Mouse (Mus musculus): ENCODE data around the gene Mgat2.
A peak's percentile ranks its signal among the peaks of the same experiment; 100 is the strongest.
"Not testable (repeated sequence)": the region's sequence is repeated elsewhere in the genome, so short reads cannot be mapped to it uniquely, and the experiment has no call there.

Mgat2 gene

DNA sequence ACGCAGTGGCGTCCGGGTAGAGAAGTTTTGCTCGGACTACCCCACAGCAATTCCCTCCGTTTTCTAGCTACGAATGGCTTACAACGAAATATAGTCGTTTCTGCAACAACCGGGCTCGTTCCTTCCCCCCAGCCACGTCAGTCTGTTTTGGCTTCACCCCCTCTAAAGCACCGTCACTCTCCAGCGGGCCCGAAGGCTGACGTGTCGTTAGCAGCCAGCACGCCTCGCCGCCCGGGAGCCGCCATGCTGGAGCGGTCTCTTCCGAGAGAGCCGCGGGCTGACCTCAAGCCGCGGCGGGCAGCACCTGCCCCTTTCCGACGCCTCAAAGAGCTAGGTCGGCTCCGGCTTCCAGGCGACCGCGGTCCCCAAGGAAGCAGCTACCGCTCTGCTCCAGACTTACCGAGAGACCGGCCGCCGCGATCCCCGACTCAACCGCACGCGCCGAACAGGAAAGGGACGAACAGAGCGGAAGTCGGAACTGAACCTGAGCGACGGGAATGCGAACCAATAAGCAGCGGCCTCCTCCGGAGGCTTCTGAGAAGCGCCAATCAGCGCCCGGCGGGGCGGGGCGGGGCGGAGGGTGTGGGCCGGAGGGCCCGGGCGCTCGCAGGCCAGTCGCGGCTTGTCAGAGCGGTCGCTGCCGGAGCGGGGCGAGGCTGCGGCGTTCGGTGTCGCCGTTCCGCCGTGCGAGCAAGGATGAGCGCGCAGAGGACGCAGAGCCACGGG, at the start of gene Mgat2, which contains the start of gene Rpl36al:
TSS of gene Mgat2 (plus strand) at position 575 of the 726 bp plus-strand sequence.
TSS of gene Rpl36al (minus strand) at position 501 of the 726 bp plus-strand sequence.
- peak; percentile 98 for DNase-seq (ENCODE audit: low spot score)

GRCm38 (mm10) chr12:69139201-69139600, 44.8 kb upstream of the Mgat2 start:
- no peak for DNase-seq (ENCODE audit: low spot score)

GRCm38 (mm10) chr12:69139841-69140240, 44.1 kb upstream of the Mgat2 start:
- DNase-seq (ENCODE audit: low spot score) = no peak

GRCm38 (mm10) chr12:69143460-69143859, 40.5 kb upstream of the Mgat2 start:
- DNase-seq (ENCODE audit: low spot score) = no peak

- no peak for DNase-seq (ENCODE audit: low spot score)
Observed at GRCm38 (mm10) chr12:69147166-69147735, 36.7 kb upstream of the Mgat2 start.

DNA sequence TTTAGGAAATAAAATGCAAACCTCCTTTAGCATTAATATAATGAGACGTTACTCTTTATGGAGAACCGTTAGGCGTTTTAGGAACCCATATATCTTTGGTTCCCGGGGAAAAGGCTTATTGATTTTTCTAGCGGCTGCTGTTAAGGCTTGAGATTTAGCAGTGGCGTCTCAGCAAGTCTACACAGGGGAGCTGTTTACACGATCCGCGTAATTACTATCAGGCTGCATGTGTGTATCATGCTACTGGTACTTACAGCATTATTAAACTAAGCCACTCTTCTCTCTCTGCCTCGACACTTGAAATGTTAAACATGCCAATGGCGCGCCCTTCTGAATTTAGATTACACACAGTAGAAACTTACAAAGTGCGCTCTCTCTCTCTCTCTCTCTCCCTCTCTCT, 33.9 kb upstream of the Mgat2 start:
- no peak for DNase-seq (ENCODE audit: low spot score)

DNA sequence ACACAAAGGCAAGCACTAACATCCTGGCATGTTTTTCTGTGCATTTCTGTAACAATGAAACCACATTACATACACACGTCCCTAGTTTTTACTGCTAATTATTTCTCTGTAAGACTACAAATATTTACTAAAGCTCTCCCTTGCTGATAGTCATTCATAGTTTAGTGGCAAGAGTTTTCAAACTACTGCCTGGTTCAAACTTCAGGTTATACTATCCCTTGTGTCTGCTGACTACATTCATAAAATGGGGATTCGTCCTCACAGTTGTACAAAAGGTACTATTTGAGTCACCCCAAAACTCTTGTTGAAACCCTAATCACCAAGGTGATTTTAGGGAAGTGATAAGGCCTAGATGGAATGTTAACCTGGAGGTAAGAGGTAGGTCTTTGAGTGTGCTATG, 28.0 kb upstream of the Mgat2 start:
- DNase-seq (ENCODE audit: low spot score) = no peak

DNA sequence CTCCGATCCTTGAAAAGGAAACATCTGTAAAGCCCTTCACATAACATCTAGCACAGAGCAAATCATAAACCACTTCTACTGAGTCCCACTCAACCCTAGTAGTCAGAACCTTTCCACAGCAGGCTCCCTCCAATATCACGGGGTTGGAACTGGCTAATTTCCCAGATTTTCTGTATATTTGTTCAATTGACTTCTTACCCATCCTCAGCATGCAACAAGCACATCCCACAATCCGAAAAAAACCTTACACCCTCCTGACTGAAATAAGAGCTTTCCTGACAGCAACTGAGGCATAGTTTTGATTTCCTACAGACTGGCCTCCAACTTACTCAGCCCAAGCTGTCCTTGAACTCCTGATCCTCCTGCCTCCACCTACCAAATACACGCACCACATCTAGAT, 27.5 kb upstream of the Mgat2 start:
- DNase-seq (ENCODE audit: low spot score) = no peak

DNA sequence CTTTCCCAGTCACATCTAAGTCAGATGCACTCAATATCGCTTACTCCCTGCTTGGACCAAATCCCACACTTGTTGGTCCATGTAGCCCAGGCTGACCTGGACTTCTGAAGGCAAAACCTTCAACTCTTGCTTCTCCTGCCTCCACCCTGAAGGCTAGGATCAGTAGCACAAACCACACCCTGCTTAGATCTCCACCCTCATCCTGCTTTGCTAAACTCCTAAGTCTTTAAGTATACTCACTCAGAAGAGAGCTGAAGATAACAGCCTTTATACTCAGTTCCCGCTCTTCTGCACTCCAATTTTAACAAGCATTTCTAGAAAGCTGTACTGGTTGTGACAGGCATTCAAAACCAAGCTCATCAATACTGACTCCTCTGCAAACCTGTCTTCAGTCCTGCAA, 26.9 kb upstream of the Mgat2 start:
- DNase-seq (ENCODE audit: low spot score) = no peak

DNA sequence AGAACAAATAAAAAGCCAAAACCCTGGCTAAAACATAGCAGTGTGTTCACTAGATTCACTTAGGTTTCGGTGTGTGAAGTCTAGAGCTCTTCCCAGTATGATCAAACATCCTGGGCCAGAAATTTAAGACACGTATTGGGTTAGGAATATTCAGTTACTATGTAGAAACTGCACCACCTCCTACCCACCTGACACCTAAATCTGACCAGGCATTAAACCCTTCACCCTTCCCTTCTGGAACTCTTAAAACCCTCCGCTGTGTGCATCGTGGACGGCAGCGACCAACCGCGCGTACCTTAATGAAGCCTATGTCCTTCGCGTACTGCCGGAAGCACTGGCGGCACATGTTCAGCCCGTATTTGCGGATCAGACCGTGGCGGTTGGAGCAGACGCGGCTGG, 25.6 kb upstream of the Mgat2 start:
- no peak for DNase-seq (ENCODE audit: low spot score)

- DNase-seq (ENCODE audit: low spot score) = peak; percentile 95
Observed at GRCm38 (mm10) chr12:69158765-69159577, 25.0 kb upstream of the Mgat2 start, which contains the start of gene Rps29. Rps29 (minus strand) TSS chr12:69159186.

DNA sequence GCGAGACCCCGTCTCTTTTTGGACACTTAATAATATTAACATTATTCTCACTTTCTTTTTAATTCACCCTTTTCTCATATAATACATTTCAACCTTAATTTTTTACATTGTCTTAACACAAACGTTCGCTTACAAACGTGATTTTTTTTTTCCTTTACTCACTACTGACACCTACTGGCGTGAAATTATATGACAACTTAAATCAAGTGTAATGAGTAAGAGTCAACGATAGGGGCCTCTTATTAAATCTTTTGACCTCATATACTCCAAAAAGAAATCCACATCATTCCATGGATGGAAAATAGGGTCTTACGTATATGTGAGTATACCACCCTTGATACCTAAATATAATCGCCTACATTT, 24.4 kb upstream of the Mgat2 start:
- no peak for DNase-seq (ENCODE audit: low spot score)

DNA sequence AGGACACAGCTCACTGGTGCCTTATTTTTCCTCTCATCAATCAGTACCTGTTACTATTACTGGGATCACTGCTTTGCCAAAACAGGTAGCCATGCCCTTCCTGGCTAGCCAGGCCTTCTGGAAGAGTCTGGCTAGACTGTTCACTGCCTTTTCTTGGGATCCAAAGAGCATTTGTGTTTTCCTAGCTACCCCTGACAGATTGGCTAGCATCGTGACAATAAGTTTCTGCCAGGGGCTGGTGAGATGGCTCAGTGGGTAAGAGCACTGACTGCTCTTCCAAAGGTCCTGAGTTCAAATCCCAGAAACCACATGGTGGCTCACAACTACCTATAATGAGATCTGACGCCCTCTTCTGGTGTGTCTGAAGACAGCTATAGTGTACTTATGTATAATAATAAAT, 23.3 kb upstream of the Mgat2 start:
- DNase-seq (ENCODE audit: low spot score) = not testable (repeated sequence)

GRCm38 (mm10) chr12:69163586-69163985, 20.4 kb upstream of the Mgat2 start:
- not testable (repeated sequence) for DNase-seq (ENCODE audit: low spot score)

- no peak for DNase-seq (ENCODE audit: low spot score)
Observed at GRCm38 (mm10) chr12:69164904-69165303, 19.1 kb upstream of the Mgat2 start.

GRCm38 (mm10) chr12:69166861-69167581, 16.9 kb upstream of the Mgat2 start:
- not testable (repeated sequence) for DNase-seq (ENCODE audit: low spot score)

- no peak for DNase-seq (ENCODE audit: low spot score)
Observed at GRCm38 (mm10) chr12:69167656-69168460, 16.1 kb upstream of the Mgat2 start.

GRCm38 (mm10) chr12:69168461-69169106, 15.4 kb upstream of the Mgat2 start, which contains the start of gene Lrr1:
Lrr1 (plus strand) TSS chr12:69168814.
- DNase-seq (ENCODE audit: low spot score) = peak; percentile 81

DNA sequence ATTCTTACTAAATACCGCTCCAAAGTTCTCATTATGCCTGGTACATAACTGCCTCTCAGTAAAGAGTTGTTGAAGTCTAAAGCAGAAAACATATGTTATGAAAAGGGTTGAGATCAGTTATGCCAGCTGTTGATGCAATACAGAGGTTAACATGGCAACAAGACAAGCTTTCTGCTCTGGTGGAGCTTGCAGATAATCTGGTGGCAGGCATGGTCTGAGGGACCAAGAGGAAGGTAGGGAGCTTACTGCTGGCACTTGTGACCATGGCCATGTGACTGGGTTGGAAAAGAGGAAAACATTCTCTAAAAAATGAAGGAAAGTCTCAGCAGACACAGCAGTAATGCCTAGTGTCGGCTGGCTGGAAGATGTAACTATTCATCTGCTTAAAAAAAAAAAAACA, 12.7 kb upstream of the Mgat2 start:
- DNase-seq (ENCODE audit: low spot score) = no peak

GRCm38 (mm10) chr12:69175975-69176374, 8.0 kb upstream of the Mgat2 start:
- no peak for DNase-seq (ENCODE audit: low spot score)

DNA sequence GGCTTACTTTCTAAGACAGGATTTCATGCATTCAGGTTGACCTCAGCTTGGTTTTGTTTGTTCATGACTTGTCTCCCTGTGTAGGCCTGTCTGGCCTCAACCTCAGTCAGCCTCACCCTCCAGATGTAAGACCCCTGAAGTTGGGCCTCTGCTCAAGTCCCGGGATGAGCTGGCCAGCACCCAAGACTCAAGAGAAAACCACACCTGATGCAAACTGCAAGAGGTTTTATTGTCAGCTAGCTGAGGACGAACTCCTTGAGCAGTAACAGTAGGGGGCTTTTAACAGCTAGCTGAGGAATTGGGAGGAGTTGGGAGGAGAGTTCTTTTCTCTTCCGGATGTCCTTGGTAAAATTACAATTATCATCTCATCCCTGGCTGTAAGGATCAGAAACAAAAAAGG, 6.4 kb upstream of the Mgat2 start:
- DNase-seq (ENCODE audit: low spot score) = no peak

Data from ovary, postnatal 14 days (tissue).